Mouse (Mus musculus): ENCODE data around the gene Mum1. TPM values are rescaled to one million over a fixed set of nuclear protein-coding genes. Genes with fewer than 3 reads are reported as not detected.
"Not testable (repeated sequence)": the region's sequence is repeated elsewhere in the genome, so short reads cannot be mapped to it uniquely, and the experiment has no call there.

Gene Mum1
- polyA plus RNA-seq, 1 experiment from 2014 or later = 64.7 TPM

GRCm38 (mm10) chr10:80193976-80194375 lies 32.3 kb upstream of the Mum1 start:
- H3K9me3 ChIP-seq (replicated peaks) = no peaks in the 10 kb centered on the region
- no peak overlapping the region for H3K9ac ChIP-seq
- no peak for ATAC-seq
- WGBS = 53% methylated on average over 6 of the region's 6 CpGs
- H3K36me3 ChIP-seq (ENCODE audit: poor library complexity, severe bottlenecking) = peaks cover 3% of the 10 kb centered on the region
- peak overlapping the region; percentile 48; the same call in 1 of the 2 replicates for H3K27ac ChIP-seq
- H3K4me3 ChIP-seq = no peak overlapping the region
- H3K4me2 ChIP-seq = no peak overlapping the region
- H3K27me3 ChIP-seq = no peaks in the 10 kb centered on the region
- peaks cover 22% of the 10 kb centered on the region for H3K4me1 ChIP-seq

DNA sequence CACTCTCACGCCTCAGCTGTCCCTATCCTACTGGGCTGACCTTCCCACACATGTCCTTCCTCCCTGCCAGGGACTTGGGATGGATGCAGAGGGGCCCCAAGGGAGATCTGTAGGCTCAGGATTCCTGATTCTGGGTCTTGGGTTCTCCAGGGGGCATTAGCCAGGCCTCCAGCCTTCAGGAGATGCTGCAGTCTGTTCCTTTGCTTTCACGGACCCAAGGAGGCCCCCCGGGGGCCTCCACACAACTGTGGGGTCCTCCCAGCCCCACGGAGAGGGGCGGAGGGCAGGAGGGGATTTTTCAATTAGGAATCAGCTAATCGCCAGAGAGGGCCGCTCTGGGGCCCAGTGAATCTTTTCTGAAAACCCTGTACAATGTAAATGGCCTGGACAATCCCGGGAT lies 31.8 kb upstream of the Mum1 start:
- ATAC-seq = no peak
- peaks cover 19% of the 10 kb centered on the region for H3K4me1 ChIP-seq
- no peaks in the 10 kb centered on the region for H3K27me3 ChIP-seq
- H3K36me3 ChIP-seq (ENCODE audit: poor library complexity, severe bottlenecking) = no peaks in the 10 kb centered on the region
- H3K4me3 ChIP-seq = no peak overlapping the region
- WGBS = 12% methylated on average over 8 of the region's 8 CpGs
- H3K4me2 ChIP-seq = no peak overlapping the region
- H3K27ac ChIP-seq = peak overlapping the region; percentile 48; the same call in 1 of the 2 replicates
- no peak overlapping the region for H3K9ac ChIP-seq
- H3K9me3 ChIP-seq (replicated peaks) = no peaks in the 10 kb centered on the region

DNA sequence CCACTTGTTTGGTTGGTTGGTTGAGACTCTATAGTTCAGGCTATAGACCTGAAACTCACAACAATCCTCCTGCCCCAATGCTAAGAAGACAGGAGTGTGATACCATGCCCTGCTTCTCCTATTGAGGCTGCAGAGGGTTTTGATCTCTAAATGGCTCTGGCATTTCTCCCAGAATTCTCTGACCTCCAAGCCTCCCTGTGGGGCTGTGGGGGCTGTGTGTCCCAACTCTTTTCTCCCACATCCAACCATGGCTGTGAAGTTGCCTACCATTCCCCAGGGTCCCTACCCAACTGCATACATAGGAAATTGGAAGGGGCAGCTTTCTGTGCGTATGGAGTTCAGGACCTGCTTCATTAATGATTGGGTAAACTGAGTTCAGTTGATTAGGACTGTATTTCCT lies 30.1 kb upstream of the Mum1 start:
- WGBS = 94% methylated on average over 1 of the region's 1 CpGs
- Histone ChIP-seq H3K36me3 (ENCODE audit: poor library complexity, severe bottlenecking) (no peaks in the 10 kb centered on the region), H3K4me1 (peaks cover 5% of the 10 kb centered on the region), H3K9me3 (replicated peaks) (no peaks in the 10 kb centered on the region), H3K4me2 (no peak overlapping the region), H3K27me3 (no peaks in the 10 kb centered on the region), H3K9ac (0 out of 2 replicates have a peak overlapping the region, but pooled peaks have one; percentile 34), H3K27ac (no peak overlapping the region), H3K4me3 (no peak overlapping the region)
- no peak for ATAC-seq

DNA sequence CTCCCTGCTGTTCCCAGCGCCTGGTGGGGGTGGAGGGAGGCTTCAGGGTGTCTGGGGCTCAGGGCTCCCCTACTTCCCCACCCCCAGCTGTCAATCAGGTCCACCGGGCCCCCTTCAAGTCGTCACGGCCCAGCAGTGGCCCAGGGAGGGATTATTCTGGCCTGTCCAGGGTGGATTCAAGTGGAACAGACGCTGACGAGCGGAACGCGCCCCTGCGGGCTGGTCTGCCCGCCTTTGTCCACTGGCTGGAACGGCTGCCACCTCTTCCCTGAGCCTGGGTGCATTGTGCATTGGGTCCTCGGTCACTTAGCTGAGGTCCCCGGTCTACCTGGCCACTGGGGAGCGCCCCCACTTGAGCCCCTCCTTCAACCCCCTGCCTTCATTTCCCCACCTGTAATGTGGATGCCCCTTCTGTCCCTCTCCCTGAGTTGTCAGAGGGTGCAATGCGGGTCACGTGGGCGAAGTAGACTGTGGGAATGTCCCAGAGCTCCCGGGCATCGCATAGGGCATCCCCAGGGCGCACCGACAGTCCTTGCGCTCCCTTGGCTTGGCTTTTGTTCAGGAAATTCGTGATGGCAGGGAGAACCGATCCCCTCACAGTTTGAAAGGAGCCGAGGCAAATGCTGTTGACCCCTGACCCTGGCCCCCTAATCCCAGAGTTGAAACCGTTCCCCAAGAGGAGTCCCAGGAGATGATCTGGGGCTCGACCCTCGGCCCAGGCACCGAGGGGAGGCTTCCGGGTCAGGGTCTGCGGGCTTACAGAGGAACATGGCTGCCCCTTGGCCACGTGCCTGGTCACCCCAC lies 29.3 kb upstream of the Mum1 start:
- 40% methylated on average over 33 of the region's 33 CpGs for WGBS
- Histone ChIP-seq H3K36me3 (ENCODE audit: poor library complexity, severe bottlenecking) (no peaks in the 10 kb centered on the region), H3K4me2 (no peak overlapping the region), H3K4me3 (no peak overlapping the region), H3K9ac (peak overlapping the region; percentile 34), H3K4me1 (peaks cover 5% of the 10 kb centered on the region), H3K9me3 (replicated peaks) (no peaks in the 10 kb centered on the region), H3K27me3 (no peaks in the 10 kb centered on the region), H3K27ac (no peak overlapping the region)
- ATAC-seq = no peak

DNA sequence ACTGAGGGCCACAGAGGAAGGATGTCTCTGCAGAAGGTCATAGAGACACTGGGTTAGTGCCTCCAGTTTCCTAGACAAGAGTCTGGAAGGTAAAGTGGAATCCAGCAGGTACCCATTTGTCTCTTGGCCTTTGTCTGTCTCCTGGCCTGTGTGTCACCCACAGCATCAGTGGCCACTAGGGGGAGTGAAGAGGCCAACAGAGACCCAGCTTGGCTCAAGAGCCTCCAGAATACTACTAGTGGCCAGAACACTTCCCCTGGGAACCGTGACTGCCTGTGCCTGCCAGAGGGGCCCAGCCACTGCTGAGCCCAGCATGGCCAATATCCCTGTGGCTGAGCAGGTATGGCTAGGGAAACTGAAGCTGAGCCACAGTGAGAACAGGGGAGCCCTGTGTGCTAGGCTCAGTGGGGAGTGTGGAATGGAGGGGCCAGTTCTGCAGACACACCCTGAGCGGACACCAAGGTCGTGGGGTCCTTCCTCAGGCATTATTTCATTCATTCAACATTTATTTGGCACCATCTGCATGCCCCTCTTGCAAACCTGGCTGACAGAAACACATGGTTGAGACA lies 26.7 kb upstream of the Mum1 start:
- Histone ChIP-seq H3K4me1 (peaks cover 10% of the 10 kb centered on the region), H3K4me2 (no peak overlapping the region), H3K9me3 (replicated peaks) (no peaks in the 10 kb centered on the region), H3K27me3 (no peaks in the 10 kb centered on the region), H3K27ac (no peak overlapping the region), H3K9ac (no peak overlapping the region), H3K36me3 (ENCODE audit: poor library complexity, severe bottlenecking) (no peaks in the 10 kb centered on the region), H3K4me3 (no peak overlapping the region)
- 46% methylated on average over 3 of the region's 3 CpGs for WGBS
- ATAC-seq = peak; percentile 74

DNA sequence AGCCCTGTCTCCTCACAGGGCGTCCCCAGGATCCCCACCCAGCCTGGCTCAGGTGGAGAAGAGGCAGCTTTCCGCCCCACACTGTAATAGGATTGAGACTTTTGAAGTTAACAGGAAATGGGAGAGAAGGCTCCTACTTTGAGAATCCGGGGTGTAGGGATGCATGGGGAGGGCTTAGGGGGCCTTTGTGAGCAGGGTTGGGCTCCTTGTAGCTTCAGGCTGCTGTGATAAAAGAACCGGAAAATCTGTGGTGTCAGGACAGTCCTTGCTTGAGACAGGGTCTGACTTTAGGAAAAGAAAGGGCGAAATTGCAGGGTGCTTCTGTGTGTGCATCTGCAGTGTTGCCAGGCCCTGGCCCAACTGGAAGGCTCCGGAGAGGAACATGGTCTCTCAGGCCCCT lies 25.7 kb upstream of the Mum1 start:
- WGBS = 75% methylated on average over 6 of the region's 6 CpGs
- Histone ChIP-seq H3K27me3 (no peaks in the 10 kb centered on the region), H3K4me2 (no peak overlapping the region), H3K9ac (no peak overlapping the region), H3K4me1 (peaks cover 11% of the 10 kb centered on the region), H3K36me3 (ENCODE audit: poor library complexity, severe bottlenecking) (no peaks in the 10 kb centered on the region), H3K9me3 (replicated peaks) (no peaks in the 10 kb centered on the region), H3K4me3 (no peak overlapping the region), H3K27ac (no peak overlapping the region)
- ATAC-seq = no peak

- no peak for ATAC-seq
- Histone ChIP-seq H3K4me2 (no peak overlapping the region), H3K27me3 (no peaks in the 10 kb centered on the region), H3K9ac (peak overlapping the region; percentile 38; the same call in 1 of the 2 replicates), H3K9me3 (replicated peaks) (no peaks in the 10 kb centered on the region), H3K4me3 (no peak overlapping the region), H3K27ac (peak overlapping the region; percentile 54), H3K4me1 (peaks cover 32% of the 10 kb centered on the region), H3K36me3 (ENCODE audit: poor library complexity, severe bottlenecking) (no peaks in the 10 kb centered on the region)
- WGBS = 8% methylated on average over 7 of the region's 7 CpGs
Observed at GRCm38 (mm10) chr10:80204055-80204454, 22.2 kb upstream of the Mum1 start.

GRCm38 (mm10) chr10:80207201-80207600 lies 19.0 kb upstream of the Mum1 start:
- H3K9ac ChIP-seq = no peak overlapping the region
- no peak for ATAC-seq
- H3K4me3 ChIP-seq = no peak overlapping the region
- peaks cover 36% of the 10 kb centered on the region for H3K4me1 ChIP-seq
- no peaks in the 10 kb centered on the region for H3K27me3 ChIP-seq
- no peaks in the 10 kb centered on the region for H3K36me3 ChIP-seq (ENCODE audit: poor library complexity, severe bottlenecking)
- no peak overlapping the region for H3K27ac ChIP-seq
- 77% methylated on average over 1 of the region's 1 CpGs for WGBS
- no peak overlapping the region for H3K4me2 ChIP-seq
- H3K9me3 ChIP-seq (replicated peaks) = no peaks in the 10 kb centered on the region

DNA sequence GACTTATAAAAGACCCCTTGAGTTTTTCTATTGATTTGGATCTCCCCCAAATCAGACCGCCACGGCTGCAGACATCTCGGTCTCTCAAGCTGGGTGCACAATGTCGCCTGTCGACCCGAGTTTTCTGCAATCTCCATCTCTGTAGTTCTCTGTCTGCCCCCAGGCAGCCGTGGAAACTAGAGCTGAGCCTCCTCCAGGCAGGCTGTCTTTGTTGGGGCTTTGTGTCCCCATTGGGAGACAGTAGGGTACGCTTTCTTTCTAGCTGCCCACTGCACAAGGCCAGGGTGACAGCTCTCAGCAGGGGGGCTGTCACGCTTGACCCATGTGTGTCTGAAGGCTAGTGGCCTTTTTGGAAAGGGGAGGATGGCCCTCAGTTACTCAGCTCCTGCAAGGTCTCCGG lies 18.6 kb upstream of the Mum1 start:
- ATAC-seq = no peak
- WGBS = 49% methylated on average over 10 of the region's 10 CpGs

GRCm38 (mm10) chr10:80208248-80208647 lies 18.0 kb upstream of the Mum1 start:
- Histone ChIP-seq H3K4me1 (peaks cover 36% of the 10 kb centered on the region), H3K27ac (peak overlapping the region; percentile 82; the same call in 1 of the 2 replicates), H3K9me3 (replicated peaks) (no peaks in the 10 kb centered on the region), H3K4me3 (no peak overlapping the region), H3K36me3 (ENCODE audit: poor library complexity, severe bottlenecking) (no peaks in the 10 kb centered on the region), H3K4me2 (peak overlapping the region; percentile 52; the same call in 1 of the 2 replicates), H3K27me3 (no peaks in the 10 kb centered on the region), H3K9ac (no peak overlapping the region)
- 77% methylated on average over 4 of the region's 4 CpGs for WGBS
- ATAC-seq = no peak

More for the DNA sequence above, 18.6 kb upstream of the Mum1 start:
- Histone ChIP-seq H3K4me3 (no peak overlapping the region), H3K36me3 (ENCODE audit: poor library complexity, severe bottlenecking) (no peaks in the 10 kb centered on the region), H3K4me1 (peaks cover 36% of the 10 kb centered on the region), H3K27me3 (no peaks in the 10 kb centered on the region), H3K4me2 (no peak overlapping the region), H3K9ac (no peak overlapping the region), H3K9me3 (replicated peaks) (no peaks in the 10 kb centered on the region), H3K27ac (no peak overlapping the region)

DNA sequence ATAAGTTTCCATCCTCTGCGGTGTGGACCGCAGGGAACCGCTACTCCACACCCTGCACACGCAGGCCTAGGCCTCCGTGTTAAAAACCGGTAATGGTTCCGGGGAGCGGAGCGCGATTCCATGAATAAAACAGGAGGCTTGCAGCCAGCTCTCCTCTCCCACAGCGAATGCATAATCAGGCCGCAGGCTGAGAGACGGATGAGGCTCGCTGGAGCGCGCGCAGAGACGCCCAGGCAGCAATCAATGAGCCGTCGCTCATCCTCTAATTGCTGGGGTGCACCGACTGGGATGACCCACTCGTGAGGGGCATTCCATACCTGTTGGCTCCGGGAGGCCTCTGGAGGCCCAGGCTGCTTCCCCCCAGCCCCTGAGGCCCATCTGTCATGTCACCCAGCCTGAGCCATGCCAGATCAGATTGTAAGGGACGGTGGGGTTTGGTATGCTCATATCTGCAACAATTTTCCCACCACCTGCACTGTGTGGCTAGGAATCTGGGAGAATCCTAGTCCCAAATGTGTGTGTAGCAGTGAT lies 17.3 kb upstream of the Mum1 start:
- H3K9ac ChIP-seq = peak overlapping the region; percentile 58
- 3% methylated on average over 24 of the region's 24 CpGs for WGBS
- H3K4me2 ChIP-seq = peak overlapping the region; percentile 52
- H3K27ac ChIP-seq = peak overlapping the region; percentile 82
- H3K27me3 ChIP-seq = no peaks in the 10 kb centered on the region
- H3K9me3 ChIP-seq (replicated peaks) = no peaks in the 10 kb centered on the region
- H3K4me1 ChIP-seq = peaks cover 34% of the 10 kb centered on the region
- H3K4me3 ChIP-seq = peak overlapping the region; percentile 21; the same call in 1 of the 2 replicates
- H3K36me3 ChIP-seq (ENCODE audit: poor library complexity, severe bottlenecking) = no peaks in the 10 kb centered on the region
- ATAC-seq = peak; percentile 76

DNA sequence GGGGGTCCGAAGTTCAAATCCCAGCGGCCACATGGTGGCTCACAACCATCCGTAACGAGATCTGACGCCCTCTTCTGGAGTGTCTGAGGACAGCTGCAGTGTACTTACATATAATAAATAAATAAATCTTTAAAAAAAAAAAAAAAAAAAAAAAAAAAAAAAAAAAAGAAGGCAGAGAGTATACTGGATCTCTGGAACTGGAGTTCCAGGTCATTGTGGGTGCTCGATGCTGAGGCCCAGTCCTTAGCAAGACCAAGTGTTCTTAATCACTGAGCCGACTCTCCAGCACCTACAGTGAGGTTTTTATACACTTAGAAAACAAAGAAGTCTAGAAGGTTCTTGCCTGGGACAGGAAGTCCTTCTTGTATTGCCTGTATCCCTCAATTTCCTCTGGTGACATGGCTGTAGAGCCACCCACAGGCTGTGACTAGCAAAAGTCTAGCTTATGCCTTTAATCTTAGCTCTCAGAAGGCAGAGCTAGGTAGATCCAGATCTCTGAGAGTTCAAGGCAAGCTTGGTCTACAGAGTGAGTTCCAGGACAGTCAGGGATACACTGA lies 14.6 kb upstream of the Mum1 start:
- H3K4me1 ChIP-seq = peaks cover 41% of the 10 kb centered on the region
- 72% methylated on average over 7 of the region's 7 CpGs for WGBS
- not testable (repeated sequence) for H3K27ac ChIP-seq; H3K9me3 ChIP-seq (replicated peaks); H3K36me3 ChIP-seq (ENCODE audit: poor library complexity, severe bottlenecking); H3K27me3 ChIP-seq; ATAC-seq; H3K4me2 ChIP-seq; H3K4me3 ChIP-seq; H3K9ac ChIP-seq

All from forebrain, embryonic 13.5 days (tissue).